Mouse (Mus musculus): ENCODE data around the gene 3110082I17Rik. TPM values are rescaled to one million over a fixed set of nuclear protein-coding genes. Genes with fewer than 3 reads are reported as not detected.

The 3110082I17Rik gene
- polyA plus RNA-seq, 1 experiment from 2014 or later: 30.8 TPM

GRCm38 (mm10) chr5:139433842-139434568 lies 26.3 kb downstream of the 3110082I17Rik start:
- no peak overlapping the region for H3K4me2 ChIP-seq
- H3K9me3 ChIP-seq: no peaks in the 10 kb centered on the region
- no peak overlapping the region for H3K9ac ChIP-seq
- H3K27ac ChIP-seq: 0 out of 2 replicates have a peak overlapping the region, but pooled peaks have one; percentile 59
- no peaks in the 10 kb centered on the region for H3K36me3 ChIP-seq
- ATAC-seq (ENCODE audit: insufficient number of reproducible peaks, low FRiP score, low TSS enrichment, low read depth): no peak
- 68% methylated on average over 9 of the region's 9 CpGs for WGBS
- H3K4me3 ChIP-seq: no peak overlapping the region
- no peaks in the 10 kb centered on the region for H3K27me3 ChIP-seq
- H3K4me1 ChIP-seq: peaks cover 43% of the 10 kb centered on the region

- Histone ChIP-seq H3K9ac (no peak overlapping the region), H3K27ac (no peak overlapping the region), H3K4me3 (no peak overlapping the region), H3K9me3 (no peaks in the 10 kb centered on the region), H3K4me1 (peaks cover 48% of the 10 kb centered on the region), H3K27me3 (no peaks in the 10 kb centered on the region), H3K36me3 (no peaks in the 10 kb centered on the region), H3K4me2 (no peak overlapping the region)
- no peak for ATAC-seq (ENCODE audit: insufficient number of reproducible peaks, low FRiP score, low TSS enrichment, low read depth)
- 61% methylated on average over 7 of the region's 7 CpGs for WGBS
Observed at GRCm38 (mm10) chr5:139432747-139433508, 27.4 kb downstream of the 3110082I17Rik start.

GRCm38 (mm10) chr5:139432333-139432732 lies 28.0 kb downstream of the 3110082I17Rik start:
- Histone ChIP-seq H3K4me3 (no peak overlapping the region), H3K9ac (no peak overlapping the region), H3K4me2 (no peak overlapping the region), H3K27ac (no peak overlapping the region), H3K36me3 (no peaks in the 10 kb centered on the region), H3K9me3 (no peaks in the 10 kb centered on the region), H3K27me3 (no peaks in the 10 kb centered on the region), H3K4me1 (peaks cover 50% of the 10 kb centered on the region)
- 56% methylated on average over 6 of the region's 6 CpGs for WGBS
- ATAC-seq (ENCODE audit: insufficient number of reproducible peaks, low FRiP score, low TSS enrichment, low read depth): no peak

- Histone ChIP-seq H3K9me3 (no peaks in the 10 kb centered on the region), H3K4me2 (no peak overlapping the region), H3K27me3 (no peaks in the 10 kb centered on the region), H3K36me3 (peaks cover 8% of the 10 kb centered on the region), H3K9ac (no peak overlapping the region), H3K4me3 (no peak overlapping the region), H3K4me1 (peaks cover 49% of the 10 kb centered on the region), H3K27ac (no peak overlapping the region)
- ATAC-seq (ENCODE audit: insufficient number of reproducible peaks, low FRiP score, low TSS enrichment, low read depth): no peak
- WGBS: 22% methylated on average over 12 of the region's 12 CpGs
Observed at GRCm38 (mm10) chr5:139429818-139430341, 30.4 kb downstream of the 3110082I17Rik start.

GRCm38 (mm10) chr5:139427989-139428388 lies 32.3 kb downstream of the 3110082I17Rik start:
- peaks cover 8% of the 10 kb centered on the region for H3K36me3 ChIP-seq
- no peak for ATAC-seq (ENCODE audit: insufficient number of reproducible peaks, low FRiP score, low TSS enrichment, low read depth)
- WGBS: 65% methylated on average over 9 of the region's 9 CpGs
- no peaks in the 10 kb centered on the region for H3K27me3 ChIP-seq
- no peak overlapping the region for H3K27ac ChIP-seq
- H3K4me1 ChIP-seq: peaks cover 53% of the 10 kb centered on the region
- no peaks in the 10 kb centered on the region for H3K9me3 ChIP-seq
- no peak overlapping the region for H3K9ac ChIP-seq
- no peak overlapping the region for H3K4me3 ChIP-seq
- no peak overlapping the region for H3K4me2 ChIP-seq

- Histone ChIP-seq H3K27ac (no peak overlapping the region), H3K4me1 (peaks cover 63% of the 10 kb centered on the region), H3K9ac (no peak overlapping the region), H3K4me2 (no peak overlapping the region), H3K36me3 (peaks cover 8% of the 10 kb centered on the region), H3K27me3 (no peaks in the 10 kb centered on the region), H3K9me3 (no peaks in the 10 kb centered on the region), H3K4me3 (no peak overlapping the region)
- WGBS: 84% methylated on average over 9 of the region's 9 CpGs
- ATAC-seq (ENCODE audit: insufficient number of reproducible peaks, low FRiP score, low TSS enrichment, low read depth): no peak
Observed at GRCm38 (mm10) chr5:139427001-139427400, 33.3 kb downstream of the 3110082I17Rik start.

GRCm38 (mm10) chr5:139425198-139425597 lies 35.1 kb downstream of the 3110082I17Rik start:
- Histone ChIP-seq H3K4me2 (no peak overlapping the region), H3K36me3 (peaks cover 8% of the 10 kb centered on the region), H3K4me3 (no peak overlapping the region), H3K9me3 (no peaks in the 10 kb centered on the region), H3K9ac (no peak overlapping the region), H3K27ac (no peak overlapping the region), H3K27me3 (no peaks in the 10 kb centered on the region), H3K4me1 (peaks cover 56% of the 10 kb centered on the region)
- WGBS: 48% methylated on average over 9 of the region's 9 CpGs
- no peak for ATAC-seq (ENCODE audit: insufficient number of reproducible peaks, low FRiP score, low TSS enrichment, low read depth)

GRCm38 (mm10) chr5:139423026-139423865 lies 37.1 kb downstream of the 3110082I17Rik start, which contains the start of gene Gper1:
TSS of gene Gper1 (plus strand) at chr5:139423151.
- no peak for ATAC-seq (ENCODE audit: insufficient number of reproducible peaks, low FRiP score, low TSS enrichment, low read depth)
- Histone ChIP-seq H3K4me3 (peak within 1 kb of the TSS; percentile 39), H3K27me3 (no peaks in the 10 kb centered on the region), H3K4me2 (peak within 1 kb of the TSS; percentile 50), H3K9ac (no peak within 1 kb of the TSS), H3K9me3 (no peaks in the 10 kb centered on the region), H3K27ac (peak within 1 kb of the TSS; percentile 59), H3K36me3 (peaks cover 8% of the 10 kb centered on the region), H3K4me1 (peaks cover 43% of the 10 kb centered on the region)
- 37% methylated on average over 21 of the region's 21 CpGs for WGBS

GRCm38 (mm10) chr5:139418633-139419032 lies 41.7 kb downstream of the 3110082I17Rik start:
- no peak overlapping the region for H3K4me3 ChIP-seq
- H3K9me3 ChIP-seq: no peaks in the 10 kb centered on the region
- no peak overlapping the region for H3K4me2 ChIP-seq
- no peaks in the 10 kb centered on the region for H3K27me3 ChIP-seq
- peaks cover 29% of the 10 kb centered on the region for H3K4me1 ChIP-seq
- H3K36me3 ChIP-seq: peaks cover 11% of the 10 kb centered on the region
- H3K9ac ChIP-seq: no peak overlapping the region
- no peak for ATAC-seq (ENCODE audit: insufficient number of reproducible peaks, low FRiP score, low TSS enrichment, low read depth)
- 18% methylated on average over 3 of the region's 3 CpGs for WGBS
- H3K27ac ChIP-seq: no peak overlapping the region

GRCm38 (mm10) chr5:139418110-139418509 lies 42.2 kb downstream of the 3110082I17Rik start:
- no peak overlapping the region for H3K27ac ChIP-seq
- no peak for ATAC-seq (ENCODE audit: insufficient number of reproducible peaks, low FRiP score, low TSS enrichment, low read depth)
- H3K27me3 ChIP-seq: no peaks in the 10 kb centered on the region
- 62% methylated on average over 2 of the region's 2 CpGs for WGBS
- H3K4me3 ChIP-seq: no peak overlapping the region
- H3K9me3 ChIP-seq: no peaks in the 10 kb centered on the region
- H3K36me3 ChIP-seq: peaks cover 11% of the 10 kb centered on the region
- peaks cover 25% of the 10 kb centered on the region for H3K4me1 ChIP-seq
- no peak overlapping the region for H3K4me2 ChIP-seq
- H3K9ac ChIP-seq: no peak overlapping the region

- Histone ChIP-seq H3K4me1 (peaks cover 19% of the 10 kb centered on the region), H3K9me3 (no peaks in the 10 kb centered on the region), H3K36me3 (peaks cover 11% of the 10 kb centered on the region), H3K4me3 (no peak overlapping the region), H3K27ac (no peak overlapping the region), H3K4me2 (no peak overlapping the region), H3K9ac (no peak overlapping the region), H3K27me3 (no peaks in the 10 kb centered on the region)
- no peak for ATAC-seq (ENCODE audit: insufficient number of reproducible peaks, low FRiP score, low TSS enrichment, low read depth)
- 81% methylated on average over 3 of the region's 3 CpGs for WGBS
Observed at GRCm38 (mm10) chr5:139417480-139417879, 42.8 kb downstream of the 3110082I17Rik start.

Data from limb, embryonic 15.5 days (tissue).